Mouse (Mus musculus): ENCODE measurements at regions not wholly inside any gene's neighbourhood (a gene's known extent, or its start where the extent isn't known, plus 50 kb on each side); places are given as distances from the start of the nearest gene placed in this dataset.
"Not testable (repeated sequence)": the region's sequence is repeated elsewhere in the genome, so short reads cannot be mapped to it uniquely, and the experiment has no call there.

DNA sequence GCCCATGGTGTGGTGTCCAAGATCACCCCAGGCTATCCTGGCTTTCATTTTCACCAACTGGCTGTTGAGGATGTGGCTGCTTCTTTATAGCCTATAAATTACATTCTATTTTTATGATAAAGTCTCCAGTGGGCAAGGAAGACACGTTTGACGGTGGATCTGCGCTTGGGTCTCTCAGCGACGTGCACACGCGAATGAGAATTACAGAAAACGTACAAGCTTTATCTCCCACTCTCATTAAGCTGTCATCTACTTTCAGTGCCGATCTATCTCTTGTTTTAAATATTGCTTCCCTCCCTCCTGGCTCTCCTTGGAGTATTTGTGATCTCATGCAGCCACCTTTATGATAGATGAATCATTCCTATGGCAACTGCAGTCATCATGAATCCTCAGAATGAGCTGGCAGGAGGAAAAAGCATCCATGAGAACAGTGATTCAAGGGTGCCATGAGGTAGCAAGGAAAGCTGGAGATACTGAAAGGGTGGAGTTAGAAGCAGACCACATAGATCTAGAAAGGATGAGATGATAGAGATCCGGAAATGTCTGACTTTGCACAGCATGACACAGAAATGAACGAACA lies 568.0 kb upstream of the Klhl29 start:
- no peak overlapping the region for H3K9ac ChIP-seq
- H3K27me3 ChIP-seq (replicated peaks) = no peaks in the 10 kb centered on the region
- no peak for ATAC-seq (replicated peaks)
- no peaks in the 10 kb centered on the region for H3K36me3 ChIP-seq (replicated peaks)
- H3K4me1 ChIP-seq = no peaks in the 10 kb centered on the region
- 81% methylated on average over 11 of the region's 11 CpGs for WGBS
- H3K9me3 ChIP-seq = no peaks in the 10 kb centered on the region
- no peak overlapping the region for H3K4me2 ChIP-seq
- H3K27ac ChIP-seq = no peak overlapping the region
- no peak overlapping the region for H3K4me3 ChIP-seq

DNA sequence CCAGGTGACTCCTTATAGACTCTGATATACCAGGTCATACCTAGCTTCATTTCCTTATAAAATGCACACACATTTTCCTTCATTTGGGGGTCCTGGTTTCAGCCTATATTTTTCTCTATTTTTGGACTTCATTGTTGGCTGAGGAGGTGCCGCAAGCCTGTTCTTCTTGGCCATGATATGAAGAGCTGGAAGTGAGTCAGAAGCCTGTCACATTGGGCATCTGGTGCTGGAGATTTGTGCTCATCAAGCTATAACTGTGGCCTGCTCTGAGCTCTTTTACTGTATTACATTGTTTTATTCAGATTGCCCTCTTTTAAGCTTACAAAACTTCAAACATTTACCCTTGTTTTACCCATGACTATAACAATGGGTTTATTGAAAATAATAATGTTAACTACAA lies 545.8 kb upstream of the Klhl29 start:
- no peaks in the 10 kb centered on the region for H3K4me1 ChIP-seq
- no peak overlapping the region for H3K4me3 ChIP-seq
- no peaks in the 10 kb centered on the region for H3K36me3 ChIP-seq (replicated peaks)
- no peaks in the 10 kb centered on the region for H3K9me3 ChIP-seq
- no peak overlapping the region for H3K9ac ChIP-seq
- no peaks in the 10 kb centered on the region for H3K27me3 ChIP-seq (replicated peaks)
- no peak overlapping the region for H3K27ac ChIP-seq
- ATAC-seq (replicated peaks) = no peak
- H3K4me2 ChIP-seq = no peak overlapping the region
- 98% methylated on average over 1 of the region's 1 CpGs for WGBS

GRCm38 (mm10) chr12:5918030-5918429 lies 542.5 kb upstream of the Klhl29 start:
- Histone ChIP-seq H3K4me3 (no peak overlapping the region), H3K36me3 (replicated peaks) (no peaks in the 10 kb centered on the region), H3K9ac (no peak overlapping the region), H3K9me3 (no peaks in the 10 kb centered on the region), H3K27ac (no peak overlapping the region), H3K4me1 (no peaks in the 10 kb centered on the region), H3K4me2 (no peak overlapping the region), H3K27me3 (replicated peaks) (no peaks in the 10 kb centered on the region)
- 70% methylated on average over 1 of the region's 1 CpGs for WGBS
- no peak for ATAC-seq (replicated peaks)

- H3K27ac ChIP-seq = no peak overlapping the region
- no peak overlapping the region for H3K9ac ChIP-seq
- no peaks in the 10 kb centered on the region for H3K9me3 ChIP-seq
- no peak overlapping the region for H3K4me3 ChIP-seq
- whole genome bisulfite sequencing = 48% methylated on average over 2 of the region's 2 CpGs
- no peaks in the 10 kb centered on the region for H3K36me3 ChIP-seq (replicated peaks)
- no peaks in the 10 kb centered on the region for H3K27me3 ChIP-seq (replicated peaks)
- no peaks in the 10 kb centered on the region for H3K4me1 ChIP-seq
- no peak for ATAC-seq (replicated peaks)
- no peak overlapping the region for H3K4me2 ChIP-seq
These were observed 530.8 kb upstream of the Klhl29 start for GRCm38 (mm10) chr12:5906251-5906650.

- not testable (repeated sequence) for H3K4me2 ChIP-seq; H3K27ac ChIP-seq; H3K27me3 ChIP-seq (replicated peaks); ATAC-seq (replicated peaks); H3K9me3 ChIP-seq; H3K4me3 ChIP-seq; H3K36me3 ChIP-seq (replicated peaks); H3K4me1 ChIP-seq; H3K9ac ChIP-seq
- 49% methylated on average over 2 of the region's 3 CpGs for WGBS
These were observed 516.3 kb upstream of the Klhl29 start for GRCm38 (mm10) chr12:5891786-5892185.

- Histone ChIP-seq H3K4me2 (no peak overlapping the region), H3K9me3 (no peaks in the 10 kb centered on the region), H3K36me3 (replicated peaks) (no peaks in the 10 kb centered on the region), H3K27me3 (replicated peaks) (no peaks in the 10 kb centered on the region), H3K27ac (no peak overlapping the region), H3K4me3 (no peak overlapping the region), H3K4me1 (no peaks in the 10 kb centered on the region), H3K9ac (no peak overlapping the region)
- no peak for ATAC-seq (replicated peaks)
These were observed 491.2 kb upstream of the Klhl29 start for GRCm38 (mm10) chr12:5866701-5867100.

GRCm38 (mm10) chr12:5859795-5860194 lies 484.3 kb upstream of the Klhl29 start:
- H3K9me3 ChIP-seq = no peaks in the 10 kb centered on the region
- no peak overlapping the region for H3K9ac ChIP-seq
- 75% methylated on average over 2 of the region's 2 CpGs for WGBS
- no peaks in the 10 kb centered on the region for H3K36me3 ChIP-seq (replicated peaks)
- ATAC-seq (replicated peaks) = no peak
- no peak overlapping the region for H3K4me3 ChIP-seq
- H3K27ac ChIP-seq = no peak overlapping the region
- no peaks in the 10 kb centered on the region for H3K4me1 ChIP-seq
- no peak overlapping the region for H3K4me2 ChIP-seq
- H3K27me3 ChIP-seq (replicated peaks) = no peaks in the 10 kb centered on the region

DNA sequence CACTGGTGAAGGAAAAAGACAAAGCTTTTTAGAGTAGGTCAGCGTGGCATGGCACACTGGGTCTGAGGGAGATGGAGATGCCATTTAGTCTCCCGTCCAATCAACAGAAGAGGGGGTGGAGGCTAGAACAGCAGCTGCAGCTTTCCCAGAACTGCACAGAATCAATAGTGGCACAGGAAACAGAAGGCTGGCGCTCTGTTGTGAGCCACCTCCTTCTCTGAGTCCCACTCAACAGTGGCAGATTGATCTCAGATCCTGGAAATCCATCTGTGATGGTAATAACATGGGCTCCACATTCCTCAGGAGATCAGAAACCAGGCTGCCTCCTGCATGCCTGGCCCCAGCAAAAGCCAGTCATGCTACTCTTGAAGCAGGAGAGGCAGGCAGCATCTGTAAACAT lies 480.9 kb upstream of the Klhl29 start:
- Histone ChIP-seq H3K4me3 (no peak overlapping the region), H3K27ac (no peak overlapping the region), H3K9ac (no peak overlapping the region), H3K27me3 (replicated peaks) (no peaks in the 10 kb centered on the region), H3K4me1 (no peaks in the 10 kb centered on the region), H3K36me3 (replicated peaks) (no peaks in the 10 kb centered on the region), H3K9me3 (no peaks in the 10 kb centered on the region), H3K4me2 (no peak overlapping the region)
- ATAC-seq (replicated peaks) = no peak
- WGBS = 53% methylated on average over 3 of the region's 3 CpGs

DNA sequence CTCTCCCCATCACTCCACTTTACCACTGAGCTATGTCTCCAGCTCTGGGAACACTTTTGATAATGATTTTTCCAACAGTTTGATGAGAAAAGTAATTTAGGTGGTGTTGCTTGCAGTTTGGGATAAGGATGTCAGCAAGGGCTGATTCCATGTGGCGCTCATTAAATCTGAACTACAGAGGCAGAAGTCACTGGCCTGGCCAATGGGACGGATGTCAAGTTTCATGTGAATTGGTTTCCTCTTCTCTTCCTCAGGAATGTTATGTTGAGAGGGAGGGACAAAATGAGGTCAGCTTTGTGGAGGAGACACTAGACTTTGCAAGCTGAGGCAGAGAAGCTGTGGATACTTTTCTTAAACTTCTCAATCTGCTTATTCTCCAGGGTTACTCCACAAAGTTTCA lies 434.9 kb upstream of the Klhl29 start:
- 78% methylated on average over 2 of the region's 2 CpGs for WGBS
- H3K27ac ChIP-seq = no peak overlapping the region
- H3K9ac ChIP-seq = no peak overlapping the region
- H3K4me1 ChIP-seq = peaks cover 12% of the 10 kb centered on the region; the same call in 1 of the 2 replicates
- no peak overlapping the region for H3K4me2 ChIP-seq
- ATAC-seq (replicated peaks) = no peak
- H3K9me3 ChIP-seq = no peaks in the 10 kb centered on the region
- no peaks in the 10 kb centered on the region for H3K27me3 ChIP-seq (replicated peaks)
- no peaks in the 10 kb centered on the region for H3K36me3 ChIP-seq (replicated peaks)
- H3K4me3 ChIP-seq = no peak overlapping the region

DNA sequence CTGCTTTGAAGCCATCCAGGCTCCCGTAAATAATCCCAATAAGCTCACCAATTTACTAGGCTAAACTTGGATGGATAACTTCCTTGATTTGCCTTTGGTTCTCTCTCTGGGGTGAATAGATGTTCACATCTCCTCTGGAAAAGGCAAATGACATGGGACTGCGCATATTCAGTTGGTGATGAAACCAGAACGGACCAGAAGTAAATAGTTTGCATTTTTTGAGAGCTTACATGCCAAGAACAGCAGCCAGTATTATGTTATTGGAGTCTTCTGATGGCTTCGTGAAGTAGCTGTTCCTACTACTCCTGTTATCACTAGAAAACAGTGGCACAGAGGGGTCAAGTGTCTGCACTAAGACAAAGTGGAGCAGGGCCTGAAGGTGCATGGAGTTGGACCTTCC lies 434.5 kb upstream of the Klhl29 start:
- Histone ChIP-seq H3K9ac (no peak overlapping the region), H3K4me3 (no peak overlapping the region), H3K27ac (no peak overlapping the region), H3K4me2 (no peak overlapping the region), H3K36me3 (replicated peaks) (no peaks in the 10 kb centered on the region), H3K27me3 (replicated peaks) (no peaks in the 10 kb centered on the region), H3K4me1 (peaks cover 12% of the 10 kb centered on the region; the same call in 1 of the 2 replicates), H3K9me3 (no peaks in the 10 kb centered on the region)
- WGBS = 69% methylated on average over 4 of the region's 4 CpGs
- ATAC-seq (replicated peaks) = no peak

DNA sequence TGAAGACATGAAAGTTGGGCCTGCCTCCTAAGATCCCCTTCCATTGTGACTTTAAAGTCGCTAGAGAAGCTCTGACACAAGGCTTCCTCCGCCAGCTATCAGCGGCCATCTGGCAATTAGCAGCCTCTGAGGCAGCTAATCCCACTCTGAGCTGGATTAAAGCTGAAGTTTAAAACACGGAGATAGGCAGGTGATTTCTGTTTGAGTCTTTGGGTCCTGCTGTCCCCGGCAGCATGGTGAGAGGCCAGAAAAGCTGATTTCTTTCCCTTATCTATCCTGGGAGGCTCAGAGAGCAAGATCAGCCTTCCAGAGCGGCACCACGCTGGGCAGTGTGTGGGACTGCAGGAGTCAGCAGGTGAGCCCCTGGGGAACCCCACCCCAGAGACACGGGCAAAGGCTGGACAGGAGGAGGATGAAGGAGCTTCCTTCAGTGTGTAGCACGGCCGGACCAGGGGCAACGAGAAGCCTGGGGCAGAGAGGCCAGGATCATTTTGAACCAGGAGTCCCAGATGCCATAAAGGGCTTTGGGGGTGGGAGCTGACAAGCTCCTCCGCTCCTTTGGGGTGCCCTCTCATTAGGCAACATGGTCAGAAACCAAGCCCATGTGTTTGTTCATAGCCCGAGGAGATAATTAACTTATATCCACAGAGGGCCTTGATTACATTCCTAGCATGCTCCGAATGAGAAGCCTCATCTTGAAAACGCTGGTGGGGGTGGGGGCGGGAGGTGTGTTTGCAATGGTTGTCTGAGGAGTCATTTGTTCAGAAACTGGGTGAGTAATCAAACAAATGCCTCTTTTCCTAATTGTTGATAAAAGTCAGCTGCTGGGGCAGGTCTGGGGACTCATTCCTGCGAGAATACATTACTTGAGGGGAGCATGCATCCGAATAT lies 432.8 kb upstream of the Klhl29 start:
- no peak overlapping the region for H3K9ac ChIP-seq
- no peak overlapping the region for H3K27ac ChIP-seq
- H3K4me1 ChIP-seq = peaks cover 12% of the 10 kb centered on the region; the same call in 1 of the 2 replicates
- WGBS = 18% methylated on average over 18 of the region's 18 CpGs
- ATAC-seq (replicated peaks) = peak; percentile 45; the same call in 1 of the 2 replicates
- no peaks in the 10 kb centered on the region for H3K9me3 ChIP-seq
- no peak overlapping the region for H3K4me3 ChIP-seq
- H3K4me2 ChIP-seq = no peak overlapping the region
- no peaks in the 10 kb centered on the region for H3K27me3 ChIP-seq (replicated peaks)
- H3K36me3 ChIP-seq (replicated peaks) = no peaks in the 10 kb centered on the region

DNA sequence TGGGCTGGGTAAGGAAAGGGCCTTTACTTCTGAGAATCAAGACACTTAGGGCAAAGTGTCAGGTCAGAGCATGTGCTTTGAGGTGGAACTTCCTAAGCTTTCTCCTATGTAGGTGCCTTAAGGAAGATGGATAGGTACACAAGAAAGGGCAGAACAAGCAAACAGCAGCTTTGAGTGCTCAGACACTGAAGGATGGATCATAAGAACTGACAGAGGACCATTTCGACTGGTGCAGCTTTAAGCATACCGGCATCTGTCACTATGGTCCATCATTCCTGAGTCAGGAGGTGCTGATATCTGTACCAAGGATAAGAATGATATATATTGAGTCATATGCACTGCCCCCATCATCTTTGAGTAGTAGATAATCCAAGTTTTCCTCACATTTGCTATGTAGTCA lies 430.2 kb upstream of the Klhl29 start:
- Histone ChIP-seq H3K27ac (no peak overlapping the region), H3K4me3 (no peak overlapping the region), H3K9ac (no peak overlapping the region), H3K9me3 (no peaks in the 10 kb centered on the region), H3K27me3 (replicated peaks) (no peaks in the 10 kb centered on the region), H3K36me3 (replicated peaks) (no peaks in the 10 kb centered on the region), H3K4me1 (peaks cover 12% of the 10 kb centered on the region; the same call in 1 of the 2 replicates), H3K4me2 (no peak overlapping the region)
- WGBS = 100% methylated on average over 2 of the region's 2 CpGs
- ATAC-seq (replicated peaks) = no peak

GRCm38 (mm10) chr12:5793051-5793450 lies 417.6 kb upstream of the Klhl29 start:
- Histone ChIP-seq H3K4me2 (no peak overlapping the region), H3K9ac (no peak overlapping the region), H3K9me3 (no peaks in the 10 kb centered on the region), H3K36me3 (replicated peaks) (no peaks in the 10 kb centered on the region), H3K27ac (no peak overlapping the region), H3K4me3 (no peak overlapping the region), H3K27me3 (replicated peaks) (no peaks in the 10 kb centered on the region), H3K4me1 (no peaks in the 10 kb centered on the region)
- 88% methylated on average over 7 of the region's 7 CpGs for WGBS
- no peak for ATAC-seq (replicated peaks)

Data from midbrain, embryonic 15.5 days (tissue).